Mouse (Mus musculus) thymus, adult 2 months (tissue): Measurements from ENCODE around the gene Notch3. TPM values are rescaled to one million over a fixed set of nuclear protein-coding genes. Genes with fewer than 3 reads are reported as not detected.
A peak's percentile ranks its signal among the peaks of the same experiment; 100 is the strongest.

Source experiments
- DNase-seq: peaks from one replicate; pipeline ENCODE4 v3.0.0; 2021
- H3K27ac ChIP-seq: fragments of 200-500 bp; 2 replicates; pipeline ENCODE4 v1.5.1; 2012; ENCODE audit warnings: low read length, control low read depth; ENCODE audit not compliant: control insufficient read depth, insufficient read depth
- H3K27me3 ChIP-seq: fragments of 200-500 bp; 2 replicates; pipeline ENCODE4 v1.6.1; 2012; ENCODE audit warnings: mild to moderate bottlenecking, low read length, moderate library complexity, mixed read lengths; ENCODE audit not compliant: control insufficient read depth, insufficient read depth
- H3K36me3 ChIP-seq: fragments of 200-500 bp; 2 replicates; pipeline ENCODE4 v1.6.1; 2012; ENCODE audit warnings: mild to moderate bottlenecking, low read length, moderate library complexity; ENCODE audit not compliant: control insufficient read depth, insufficient read depth
- H3K4me1 ChIP-seq: fragments of 200-500 bp; replicated peaks from 2 replicates; pipeline ENCODE4 v1.6.1; 2012; ENCODE audit warnings: low read length; ENCODE audit not compliant: control insufficient read depth, insufficient read depth
- H3K4me3 ChIP-seq: fragments of 200-500 bp; 2 replicates; pipeline ENCODE4 v1.5.1; 2012; ENCODE audit warnings: mild to moderate bottlenecking, low read length, control low read depth, moderate library complexity; ENCODE audit not compliant: control insufficient read depth, insufficient read depth
- CTCF ChIP-seq: fragments of 200-500 bp; IDR thresholded peaks from 2 replicates; pipeline ENCODE4 v1.5.1; 2012; ENCODE audit warnings: mild to moderate bottlenecking, control low read depth, low read length, moderate library complexity, borderline replicate concordance; ENCODE audit not compliant: control insufficient read depth, poor library complexity, insufficient read depth; ENCODE audit errors: extremely low read depth
- POLR2A ChIP-seq: fragments of 200-500 bp; IDR thresholded peaks from 2 replicates; pipeline ENCODE4 v1.6.1; 2012; ENCODE audit warnings: mild to moderate bottlenecking, low read length, control low read depth, moderate library complexity; ENCODE audit not compliant: control insufficient read depth, poor library complexity, insufficient read depth; ENCODE audit errors: extremely low read depth
- WGBS: fragments of 180-500 bp; shearing (Covaris S2); methylation state at CpG from one replicate; pipeline ENCODE4 v1.1.7; 2018; 5-methylcytosine and 5-hydroxymethylcytosine counted together
- polyA plus RNA-seq: library from polyadenylated mRNA; depleted of rRNA; stranded (reverse); fragments of >200 nt; gene quantifications from 2 replicates; pipeline ENCODE4 v1.2.3, GENCODE M21; 2012

Gene Notch3
- polyA plus RNA-seq, 1 experiment = 63.0 TPM

DNA sequence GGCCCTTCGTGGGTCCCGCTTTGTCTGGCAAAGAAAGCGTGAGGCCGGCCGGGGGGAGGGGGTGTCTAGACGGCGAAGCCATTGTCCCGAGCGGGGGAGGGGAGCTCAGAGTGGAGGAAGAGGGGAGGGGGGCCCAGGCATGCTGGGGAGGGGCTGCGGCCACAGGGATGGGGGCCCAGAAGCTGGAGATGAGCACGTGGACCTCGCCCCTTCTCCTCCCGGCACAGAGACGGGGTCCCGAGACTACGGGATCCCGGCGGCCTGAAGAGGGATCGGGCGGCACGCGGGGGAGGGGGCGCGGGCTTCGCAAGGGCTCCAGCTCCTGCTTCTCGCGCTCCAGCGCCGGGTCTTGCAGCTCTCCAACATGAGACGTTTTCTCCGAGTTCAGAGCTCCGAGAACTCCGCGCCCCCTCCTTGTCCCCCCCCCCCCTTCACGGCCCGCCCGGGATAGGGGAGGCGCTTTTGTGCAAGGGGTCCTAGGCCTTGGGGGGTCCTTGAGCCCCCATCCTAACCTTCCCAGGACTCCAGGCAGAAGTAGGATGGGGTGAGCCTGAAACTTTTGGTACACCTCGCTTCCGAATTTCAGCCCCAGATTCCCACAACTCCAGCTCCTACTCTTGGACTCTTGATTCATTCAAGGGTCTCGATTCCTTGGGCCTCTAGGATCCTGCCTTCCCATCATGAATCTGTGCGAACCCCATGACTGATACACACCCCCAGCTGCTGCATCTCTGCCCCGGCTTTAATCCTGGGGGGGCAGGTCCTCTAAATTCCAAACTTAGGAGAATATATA, 653 bp downstream of the Notch3 start:
- Histone ChIP-seq H3K36me3 (no peaks in the 10 kb centered on the region), H3K4me1 (peaks cover 47% of the 10 kb centered on the region), H3K27me3 (no peaks in the 10 kb centered on the region), H3K27ac (peak overlapping the region; percentile 71; the same call in 1 of the 2 replicates), H3K4me3 (peak overlapping the region; percentile 61)
- TF ChIP-seq CTCF = 0 out of 2 replicates have a peak, but pooled peaks have one; percentile 33
- no peak for TF ChIP-seq POLR2A
- peak; percentile 86 for DNase-seq
- under 1% methylated on average over 43 of the region's 43 CpGs for WGBS

DNA sequence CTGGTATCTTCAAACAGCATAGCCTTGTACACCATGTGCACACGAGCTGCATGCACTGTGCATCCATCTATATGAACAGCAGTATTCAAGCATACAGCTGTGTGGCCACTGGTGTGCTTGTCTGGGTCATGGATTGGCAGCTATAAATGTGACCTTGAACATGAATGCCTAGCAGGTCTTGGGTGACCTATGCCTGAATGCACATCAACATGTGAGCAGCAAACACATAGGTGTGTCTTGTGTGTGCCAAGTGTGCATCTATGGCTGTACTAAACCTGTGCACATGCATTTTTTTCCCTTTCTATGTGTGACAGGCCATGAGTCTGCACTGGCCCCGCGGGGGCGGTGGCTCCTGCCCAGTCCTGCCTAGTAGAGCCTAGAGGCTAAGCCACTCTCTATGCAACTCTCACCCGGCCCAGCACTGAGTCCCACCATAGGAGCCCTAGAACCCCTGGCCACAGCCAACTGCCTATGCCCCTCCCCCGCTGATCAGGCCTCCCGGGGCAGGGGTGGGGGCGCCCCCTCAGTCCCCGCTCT, 1.3 kb downstream of the Notch3 start:
- Histone ChIP-seq H3K4me1 (peaks cover 44% of the 10 kb centered on the region), H3K27me3 (no peaks in the 10 kb centered on the region), H3K4me3 (peak overlapping the region; percentile 61), H3K27ac (peak overlapping the region; percentile 71), H3K36me3 (no peaks in the 10 kb centered on the region)
- TF ChIP-seq POLR2A (no peak), CTCF (no peak)
- no peak for DNase-seq
- 19% methylated on average over 9 of the region's 9 CpGs for WGBS

GRCm38 (mm10) chr17:32164780-32165179, 1.9 kb downstream of the Notch3 start:
- no peak for DNase-seq
- H3K27me3 ChIP-seq = no peaks in the 10 kb centered on the region
- H3K27ac ChIP-seq = peak overlapping the region; percentile 81
- peaks cover 44% of the 10 kb centered on the region for H3K4me1 ChIP-seq
- no peak overlapping the region for H3K4me3 ChIP-seq
- no peaks in the 10 kb centered on the region for H3K36me3 ChIP-seq
- TF ChIP-seq POLR2A (no peak), CTCF (no peak)

DNA sequence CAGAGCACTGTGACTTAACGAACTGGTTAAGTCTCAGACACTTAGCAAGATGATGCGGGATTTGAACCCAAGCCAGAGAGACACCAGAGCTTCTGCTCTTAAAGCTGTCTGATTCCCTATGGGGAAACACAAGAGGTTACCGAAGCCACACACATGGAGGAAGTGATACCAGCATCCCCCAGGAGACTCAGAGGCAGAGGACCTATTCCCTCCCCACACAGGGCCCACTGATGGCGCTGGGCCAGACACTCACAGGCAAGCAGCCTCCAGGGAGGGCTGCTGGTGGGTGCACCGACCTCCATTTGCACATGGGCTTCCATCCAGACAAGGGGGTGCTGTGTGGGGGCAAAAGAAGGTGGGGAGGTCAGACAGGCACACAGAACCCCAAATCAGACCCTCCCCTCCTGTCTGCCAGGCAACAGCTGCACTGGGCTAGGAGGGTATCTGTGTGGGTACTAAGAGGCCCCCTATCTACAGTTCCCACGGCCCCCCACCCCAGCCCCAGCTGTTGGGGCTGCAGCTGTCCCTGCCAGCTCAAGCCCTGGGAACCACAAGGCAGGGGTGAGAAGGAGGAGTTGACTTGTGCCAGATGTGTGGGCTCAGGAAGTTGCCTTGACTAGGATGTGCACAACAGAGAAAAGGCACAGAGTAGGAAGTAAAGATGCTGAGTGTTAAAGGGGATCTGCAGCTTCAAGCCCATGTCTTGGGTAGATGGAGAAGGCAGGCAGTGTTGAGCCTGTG, 2.6 kb downstream of the Notch3 start:
- Histone ChIP-seq H3K4me3 (0 out of 2 replicates have a peak overlapping the region, but pooled peaks have one; percentile 3), H3K36me3 (no peaks in the 10 kb centered on the region), H3K27me3 (no peaks in the 10 kb centered on the region), H3K27ac (peak overlapping the region; percentile 81), H3K4me1 (peaks cover 40% of the 10 kb centered on the region)
- no peak for TF ChIP-seq POLR2A
- TF ChIP-seq CTCF = no peak
- 9% methylated on average over 6 of the region's 6 CpGs for WGBS
- peak; percentile 76 for DNase-seq

GRCm38 (mm10) chr17:32162112-32162850, 4.4 kb downstream of the Notch3 start:
- no peaks in the 10 kb centered on the region for H3K27me3 ChIP-seq
- WGBS = 12% methylated on average over 58 of the region's 58 CpGs

DNA sequence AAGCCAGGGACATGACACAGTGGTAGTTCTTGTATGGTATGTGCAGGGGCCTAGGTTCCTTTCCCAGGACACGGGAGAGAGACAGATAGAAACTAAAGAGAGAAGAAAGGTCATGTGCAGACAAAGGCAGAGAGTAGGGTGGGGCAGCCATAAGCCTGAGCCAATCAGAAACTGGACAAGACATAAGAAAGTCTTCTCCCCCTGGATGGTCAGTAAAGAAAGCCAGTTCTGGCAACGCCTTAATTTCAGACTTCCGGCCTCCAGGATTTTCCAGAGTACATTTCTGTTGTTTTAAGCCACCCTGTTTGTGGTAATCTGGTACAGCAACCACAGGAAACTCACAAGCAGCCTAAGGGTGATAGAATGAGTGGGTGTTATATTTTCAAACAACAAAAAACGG, 5.8 kb downstream of the Notch3 start:
- no peaks in the 10 kb centered on the region for H3K36me3 ChIP-seq
- H3K4me3 ChIP-seq = no peak overlapping the region
- H3K27ac ChIP-seq = no peak overlapping the region
- H3K27me3 ChIP-seq = no peaks in the 10 kb centered on the region
- DNase-seq = no peak
- WGBS = 51% methylated on average over 4 of the region's 4 CpGs
- TF ChIP-seq CTCF = no peak
- no peak for TF ChIP-seq POLR2A
- peaks cover 36% of the 10 kb centered on the region for H3K4me1 ChIP-seq

More at GRCm38 (mm10) chr17:32162112-32162850, 4.4 kb downstream of the Notch3 start:
- DNase-seq = peak; percentile 87
- H3K4me1 ChIP-seq = peaks cover 40% of the 10 kb centered on the region
- no peaks in the 10 kb centered on the region for H3K36me3 ChIP-seq
- H3K27ac ChIP-seq = no peak overlapping the region
- H3K4me3 ChIP-seq = peak overlapping the region; percentile 48
- peak; percentile 93 for TF ChIP-seq CTCF
- TF ChIP-seq POLR2A = 0 out of 2 replicates have a peak, but pooled peaks have one; percentile 22
